Mouse (Mus musculus) kidney, embryonic 14.5 days (tissue): Measurements from ENCODE around the gene Myoc. TPM values are rescaled to one million over a fixed set of nuclear protein-coding genes. Genes with fewer than 3 reads are reported as not detected.

Experiments used
- ATAC-seq: fragments of 200-750 bp; cut with Nextera tagmentation; 2 replicates; pipeline ENCODE4 v1.8.0; 2017; ENCODE audit warnings: moderate number of reproducible peaks, mild to moderate bottlenecking, moderate TSS enrichment, moderate library complexity; ENCODE audit not compliant: low FRiP score, low TSS enrichment
- H3K27ac ChIP-seq: fragments of 300-500 bp; sonication (generic); 2 replicates; pipeline ENCODE4 v1.5.1; 2014; ENCODE audit warnings: low read depth, mild to moderate bottlenecking, low read length, moderate library complexity, mixed read lengths
- H3K27me3 ChIP-seq: fragments of 300-500 bp; sonication (generic); 2 replicates; pipeline ENCODE4 v1.6.1; 2014; ENCODE audit warnings: mild to moderate bottlenecking, low read length; ENCODE audit not compliant: control insufficient read depth, insufficient read depth
- H3K36me3 ChIP-seq: fragments of 300-500 bp; sonication (generic); 2 replicates; pipeline ENCODE4 v1.6.1; 2014; ENCODE audit warnings: low read length, mixed read lengths; ENCODE audit not compliant: control insufficient read depth, insufficient read depth
- H3K4me1 ChIP-seq: fragments of 300-500 bp; sonication (generic); 2 replicates; pipeline ENCODE4 v1.6.1; 2014; ENCODE audit warnings: low read length, mixed read lengths; ENCODE audit not compliant: control insufficient read depth, insufficient read depth
- H3K4me2 ChIP-seq: fragments of 300-500 bp; sonication (generic); replicated peaks from 2 replicates; pipeline ENCODE4 v1.6.1; 2014; ENCODE audit warnings: low read depth, mild to moderate bottlenecking, low read length
- H3K4me3 ChIP-seq: fragments of 300-500 bp; sonication (generic); 2 replicates; pipeline ENCODE4 v1.5.1; 2014; ENCODE audit warnings: mild to moderate bottlenecking, low read length
- H3K9ac ChIP-seq: fragments of 300-500 bp; sonication (generic); 2 replicates; pipeline ENCODE4 v1.6.1; 2014; ENCODE audit warnings: low read depth, mild to moderate bottlenecking, low read length, moderate library complexity
- H3K9me3 ChIP-seq: fragments of 300-500 bp; sonication (generic); 2 replicates; pipeline ENCODE4 v1.6.1; 2016; ENCODE audit warnings: low read length; ENCODE audit not compliant: control insufficient read depth
- WGBS: fragments of 180-500 bp; shearing (Covaris S2); extraction: QIAGEN DNeasy Blood & Tissue Kit; methylation state at CpG from one replicate; pipeline ENCODE4 v1.1.7; 2014; 5-methylcytosine and 5-hydroxymethylcytosine counted together
- polyA plus RNA-seq: library from polyadenylated mRNA; unstranded; fragments of >200 nt; fragmentation: Nextera tagmentation; extraction: Ambion mirVana; gene quantifications from 2 replicates; pipeline ENCODE4 v1.2.1, GENCODE M21; 2014

Gene Myoc
- polyA plus RNA-seq, 1 experiment from 2014 or later = not detected

- Histone ChIP-seq H3K27ac (no peak overlapping the region), H3K4me1 (no peaks in the 10 kb centered on the region), H3K36me3 (no peaks in the 10 kb centered on the region), H3K9me3 (no peaks in the 10 kb centered on the region), H3K9ac (no peak overlapping the region), H3K4me3 (no peak overlapping the region), H3K27me3 (no peaks in the 10 kb centered on the region), H3K4me2 (no peak overlapping the region)
- ATAC-seq = no peak
- WGBS = 89% methylated on average over 4 of the region's 4 CpGs
Observed at GRCm38 (mm10) chr1:162638535-162638934, 420 bp upstream of the Myoc start.

GRCm38 (mm10) chr1:162639861-162640260 lies 906 bp downstream of the Myoc start:
- no peaks in the 10 kb centered on the region for H3K27me3 ChIP-seq
- no peaks in the 10 kb centered on the region for H3K36me3 ChIP-seq
- no peak overlapping the region for H3K4me3 ChIP-seq
- H3K4me1 ChIP-seq = no peaks in the 10 kb centered on the region
- H3K27ac ChIP-seq = no peak overlapping the region
- H3K4me2 ChIP-seq = no peak overlapping the region
- 88% methylated on average over 1 of the region's 1 CpGs for WGBS
- no peaks in the 10 kb centered on the region for H3K9me3 ChIP-seq
- ATAC-seq = no peak
- no peak overlapping the region for H3K9ac ChIP-seq

- Histone ChIP-seq H3K9me3 (no peaks in the 10 kb centered on the region), H3K4me2 (no peak overlapping the region), H3K27ac (no peak overlapping the region), H3K4me3 (no peak overlapping the region), H3K36me3 (no peaks in the 10 kb centered on the region), H3K4me1 (no peaks in the 10 kb centered on the region), H3K9ac (no peak overlapping the region), H3K27me3 (no peaks in the 10 kb centered on the region)
- WGBS = 67% methylated on average over 3 of the region's 3 CpGs
- ATAC-seq = no peak
Observed at GRCm38 (mm10) chr1:162642591-162642990, 3.6 kb downstream of the Myoc start.

GRCm38 (mm10) chr1:162643752-162644151 lies 4.8 kb downstream of the Myoc start:
- WGBS = 49% methylated on average over 4 of the region's 4 CpGs
- Histone ChIP-seq H3K4me1 (no peaks in the 10 kb centered on the region), H3K4me3 (no peak overlapping the region), H3K27me3 (no peaks in the 10 kb centered on the region), H3K9ac (no peak overlapping the region), H3K9me3 (no peaks in the 10 kb centered on the region), H3K4me2 (no peak overlapping the region), H3K27ac (no peak overlapping the region), H3K36me3 (no peaks in the 10 kb centered on the region)
- ATAC-seq = 0 out of 2 replicates have a peak, but pooled peaks have one; percentile 33

- ATAC-seq = no peak
- Histone ChIP-seq H3K36me3 (no peaks in the 10 kb centered on the region), H3K27ac (no peak overlapping the region), H3K4me1 (no peaks in the 10 kb centered on the region), H3K27me3 (no peaks in the 10 kb centered on the region), H3K4me3 (no peak overlapping the region), H3K9ac (no peak overlapping the region), H3K9me3 (no peaks in the 10 kb centered on the region), H3K4me2 (no peak overlapping the region)
- 81% methylated on average over 10 of the region's 10 CpGs for WGBS
Observed at GRCm38 (mm10) chr1:162646083-162646686, 7.2 kb downstream of the Myoc start.

GRCm38 (mm10) chr1:162648416-162648815 lies 9.5 kb downstream of the Myoc start:
- H3K27ac ChIP-seq = no peak overlapping the region
- ATAC-seq = no peak
- no peaks in the 10 kb centered on the region for H3K36me3 ChIP-seq
- WGBS = 94% methylated on average over 14 of the region's 14 CpGs
- no peaks in the 10 kb centered on the region for H3K4me1 ChIP-seq
- H3K4me3 ChIP-seq = no peak overlapping the region
- H3K9me3 ChIP-seq = no peaks in the 10 kb centered on the region
- H3K4me2 ChIP-seq = no peak overlapping the region
- no peaks in the 10 kb centered on the region for H3K27me3 ChIP-seq
- no peak overlapping the region for H3K9ac ChIP-seq

GRCm38 (mm10) chr1:162658119-162658518 lies 19.2 kb downstream of the Myoc start, which contains the start of gene Myocos:
Gene Myocos (minus strand): TSS chr1:162658219.
- no peak within 1 kb of the TSS for H3K27ac ChIP-seq
- no peak for ATAC-seq
- WGBS = 89% methylated on average over 7 of the region's 7 CpGs

GRCm38 (mm10) chr1:162660276-162660860 lies 21.4 kb downstream of the Myoc start:
- Histone ChIP-seq H3K27me3 (no peaks in the 10 kb centered on the region), H3K4me3 (no peak overlapping the region), H3K9ac (no peak overlapping the region), H3K4me1 (no peaks in the 10 kb centered on the region), H3K9me3 (no peaks in the 10 kb centered on the region), H3K27ac (no peak overlapping the region), H3K4me2 (no peak overlapping the region), H3K36me3 (no peaks in the 10 kb centered on the region)
- 82% methylated on average over 11 of the region's 11 CpGs for WGBS
- ATAC-seq = no peak

More at GRCm38 (mm10) chr1:162658119-162658518, 19.2 kb downstream of the Myoc start, which contains the start of gene Myocos:
- Histone ChIP-seq H3K4me2 (no peak within 1 kb of the TSS), H3K4me3 (no peak within 1 kb of the TSS), H3K4me1 (no peaks in the 10 kb centered on the region), H3K9ac (no peak within 1 kb of the TSS), H3K9me3 (no peaks in the 10 kb centered on the region), H3K27me3 (no peaks in the 10 kb centered on the region), H3K36me3 (no peaks in the 10 kb centered on the region)

- peak overlapping the region; percentile 63 for H3K4me2 ChIP-seq
- peak overlapping the region; percentile 33; the same call in 1 of the 2 replicates for H3K4me3 ChIP-seq
- peak; percentile 97 for ATAC-seq
- 12% methylated on average over 10 of the region's 10 CpGs for WGBS
- H3K27me3 ChIP-seq = no peaks in the 10 kb centered on the region
- no peaks in the 10 kb centered on the region for H3K9me3 ChIP-seq
- peak overlapping the region; percentile 52 for H3K9ac ChIP-seq
- H3K36me3 ChIP-seq = peaks cover 2% of the 10 kb centered on the region; the same call in 1 of the 2 replicates
- H3K27ac ChIP-seq = no peak overlapping the region
- peaks cover 4% of the 10 kb centered on the region; the same call in 1 of the 2 replicates for H3K4me1 ChIP-seq
Observed at GRCm38 (mm10) chr1:162664826-162665475, 26.0 kb downstream of the Myoc start.
